Mouse (Mus musculus) left cerebral cortex, postnatal 14 days (tissue): ENCODE results near the gene Calcoco1. TPM values are rescaled to one million over a fixed set of nuclear protein-coding genes. Genes with fewer than 3 reads are reported as not detected.
A peak's percentile ranks its signal among the peaks of the same experiment; 100 is the strongest.
"Not testable (repeated sequence)": the region's sequence is repeated elsewhere in the genome, so short reads cannot be mapped to it uniquely, and the experiment has no call there.

ENCODE experiments used
- DNase-seq, 2 experiments: peaks; one replicate each; pipeline ENCODE4 v3.0.0; 2021 to 2022; ENCODE audit warnings: low spot score in 2 of 2, mixed read lengths in 1 of 2
- intact Hi-C: fragments of 180-260 bp; cut with DNase I; formaldehyde crosslinking; loops from one replicate; pipeline ENCODE4 v1.15.1; 2025
- microRNA-seq, 2 experiments: library from miRNA; unstranded; fragments of <30 nt; microRNA quantifications; one replicate each; pipeline ENCODE4 v1.2.0; 2022
- total RNA-seq, 2 experiments: library from RNA; stranded (reverse); gene quantifications; 2 replicates each; pipeline ENCODE4 v1.2.3; 2021

Gene Calcoco1
- total RNA-seq, 2 experiments from 2014 or later = 56.9 to 58.4 TPM

- DNase-seq = no peak
- intact Hi-C loops = no loop called here
Observed at GRCm38 (mm10) chr15:102663825-102664224, 58.2 kb downstream of the Calcoco1 start.

DNA sequence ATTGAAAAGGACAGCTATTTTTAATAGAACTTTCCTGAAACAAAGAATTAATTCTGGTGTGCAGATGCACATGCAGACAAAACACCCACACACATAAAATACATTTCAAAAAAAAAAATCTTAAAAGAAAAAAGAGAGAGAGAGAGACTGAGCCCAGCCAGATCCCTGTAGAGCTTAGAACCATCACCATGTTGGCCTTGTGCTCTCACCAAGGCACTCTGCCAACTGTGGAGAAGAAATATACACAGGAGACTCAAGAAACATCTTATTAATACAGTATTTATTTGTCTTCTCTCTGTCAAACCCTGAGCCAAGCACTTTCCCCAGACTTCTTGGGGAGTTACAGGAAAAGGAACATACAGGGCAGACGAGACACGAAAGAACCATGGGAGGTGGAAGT lies 59.4 kb downstream of the Calcoco1 start:
- intact Hi-C loops = not testable (repeated sequence)

DNA sequence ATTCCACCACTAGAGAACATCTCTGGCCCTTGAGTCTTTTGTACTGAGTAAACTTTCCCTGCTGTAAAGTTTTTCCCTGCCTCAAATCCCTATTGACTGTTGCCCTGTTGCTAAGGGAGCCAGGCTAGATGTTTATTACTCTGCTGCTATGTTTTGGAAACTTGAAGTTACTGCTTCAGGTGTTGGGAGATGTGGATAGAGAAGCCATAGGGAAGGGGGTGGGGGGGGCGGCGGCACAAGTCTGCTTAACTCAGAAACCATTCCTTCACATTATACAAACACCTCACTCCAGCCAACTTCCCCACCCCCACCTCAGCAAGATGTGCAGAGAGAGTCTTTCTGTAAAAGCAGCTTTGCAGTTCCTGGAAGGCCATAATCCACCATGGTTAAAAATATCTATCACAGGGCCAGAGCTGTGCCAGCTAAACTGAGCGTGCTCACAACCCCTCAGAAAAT lies 64.0 kb downstream of the Calcoco1 start:
- peak; percentile 27 to 66 for DNase-seq
- intact Hi-C loops = loop anchor here (1.0 to 5.0 kb wide), 3 partner anchors 22 to 111 kb away; no protein-coding TSS in a partner anchor

More for the DNA sequence above, 59.4 kb downstream of the Calcoco1 start:
- DNase-seq = not testable (repeated sequence)

Small RNA genes lying within 50 kb of the gene (microRNA-seq; reads per million reads assigned to microRNA genes)
- gene Mir688 = 0 reads per million in 2 experiments

Other genes starting within 250 kb of the Calcoco1 start
- not detected for gene Gm10337, start 218.5 kb downstream of the Calcoco1 start, total RNA-seq
- 10 to 100 TPM; 93.7 to 94.0 TPM for gene Map3k12, start 205.1 kb downstream of the Calcoco1 start, total RNA-seq
- 10 to 100 TPM; 32.4 to 34.2 TPM for gene Tarbp2, start 204.0 kb downstream of the Calcoco1 start, total RNA-seq
- 1 to 10 TPM; 1.6 to 3.7 TPM for gene Npff, start 197.2 kb downstream of the Calcoco1 start, total RNA-seq
- 1 to 10 TPM in 1 of 2 experiments, not detected in 1; 1.4 TPM for gene Gm28047, start 97.1 kb downstream of the Calcoco1 start, total RNA-seq
- gene Atf7, start 96.7 kb downstream of the Calcoco1 start, total RNA-seq = 10 to 100 TPM; 24.5 to 29.6 TPM
- gene Atp5g2, start 49.8 kb downstream of the Calcoco1 start, total RNA-seq = 10 to 100 TPM; 13.4 to 14.4 TPM
- not detected for gene Hoxc13, start 198.9 kb upstream of the Calcoco1 start, total RNA-seq
- gene Hoxc12, start 214.6 kb upstream of the Calcoco1 start, total RNA-seq = not detected
- not detected for gene Hoxc11, start 232.2 kb upstream of the Calcoco1 start, total RNA-seq
- gene Hoxc10, start 244.6 kb upstream of the Calcoco1 start, total RNA-seq = not detected
- gene Hoxc5, start 245.3 kb upstream of the Calcoco1 start, total RNA-seq = not detected